Mouse (Mus musculus): ENCODE measurements around the gene Hemgn.

DNA sequence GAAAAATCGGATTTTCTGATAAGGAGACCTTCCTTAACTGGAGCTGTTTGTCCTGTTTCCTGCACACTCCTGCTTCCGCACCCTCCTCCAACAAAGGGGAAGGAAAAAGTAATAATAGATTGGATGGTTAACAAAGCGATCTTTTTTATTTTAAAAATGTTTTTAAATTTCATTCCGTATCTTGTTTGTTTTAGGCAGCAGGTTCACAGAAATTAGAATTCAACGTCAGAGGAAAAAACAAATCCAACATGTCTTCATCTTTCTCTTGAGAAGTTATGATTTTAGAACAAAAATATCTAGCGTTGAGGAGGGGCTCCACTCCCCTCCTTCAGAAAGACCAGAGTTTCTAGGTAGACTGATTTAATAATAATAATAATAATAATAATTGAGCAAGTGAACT is 67.1 kb downstream of the Hemgn start:
- TF ChIP-seq CTCF (IDR thresholded peaks at IDR 0.05; ENCODE audit: low read depth) (no peak), EP300 (IDR thresholded peaks at IDR 0.05; ENCODE audit: low read depth) (no peak)
